Mouse (Mus musculus) spleen, postnatal 14 days (tissue): ENCODE measurements at regions not wholly inside any gene's neighbourhood (a gene's known extent, or its start where the extent isn't known, plus 50 kb on each side); places are given as distances from the start of the nearest gene placed in this dataset.
"Not testable (repeated sequence)": the region's sequence is repeated elsewhere in the genome, so short reads cannot be mapped to it uniquely, and the experiment has no call there.

ENCODE experiments used
- DNase-seq, 2 experiments: peaks; one replicate each; pipeline ENCODE4 v3.0.0; 2021 to 2022; ENCODE audit warnings: low spot score in 2 of 2

GRCm38 (mm10) chr2:10658317-10658716 is 288.0 kb downstream of the Sfmbt2 start:
- no peak for DNase-seq

GRCm38 (mm10) chr2:10667915-10668314 is 297.6 kb downstream of the Sfmbt2 start:
- DNase-seq, result not testable (repeated sequence)

GRCm38 (mm10) chr2:10670423-10671298 is 300.4 kb downstream of the Sfmbt2 start:
- no peak for DNase-seq

GRCm38 (mm10) chr2:10671299-10671632 is 301.0 kb downstream of the Sfmbt2 start:
- DNase-seq, result no peak

- DNase-seq, result no peak
Observed at GRCm38 (mm10) chr2:10672196-10672595, 301.9 kb downstream of the Sfmbt2 start.

GRCm38 (mm10) chr2:10674738-10675349 is 304.5 kb downstream of the Sfmbt2 start:
- no peak for DNase-seq

- no peak for DNase-seq
Observed at GRCm38 (mm10) chr2:10701459-10701858, 331.1 kb downstream of the Sfmbt2 start.

GRCm38 (mm10) chr2:10718366-10718765 is 348.1 kb downstream of the Sfmbt2 start:
- no peak for DNase-seq

GRCm38 (mm10) chr2:10734337-10734736 is 364.0 kb downstream of the Sfmbt2 start:
- DNase-seq, result not testable (repeated sequence)

- no peak for DNase-seq
Observed at GRCm38 (mm10) chr2:10736696-10737457, 366.6 kb downstream of the Sfmbt2 start.

GRCm38 (mm10) chr2:10737458-10737775 is 367.1 kb downstream of the Sfmbt2 start:
- no peak for DNase-seq

- no peak for DNase-seq
Observed at GRCm38 (mm10) chr2:10745127-10745526, 374.8 kb downstream of the Sfmbt2 start.

GRCm38 (mm10) chr2:10755375-10755774 is 385.1 kb downstream of the Sfmbt2 start:
- DNase-seq, result no peak

GRCm38 (mm10) chr2:10757202-10757840 is 387.0 kb downstream of the Sfmbt2 start:
- DNase-seq, result no peak

- no peak for DNase-seq
Observed at GRCm38 (mm10) chr2:10757886-10758285, 387.6 kb downstream of the Sfmbt2 start.

GRCm38 (mm10) chr2:10762236-10762635 is 391.9 kb downstream of the Sfmbt2 start:
- DNase-seq, result no peak

- DNase-seq, result no peak
Observed at GRCm38 (mm10) chr2:10783071-10783470, 388.8 kb upstream of the Prkcq start.

GRCm38 (mm10) chr2:10783594-10783993 is 388.3 kb upstream of the Prkcq start:
- no peak for DNase-seq

- no peak for DNase-seq
Observed at GRCm38 (mm10) chr2:10784266-10784665, 387.6 kb upstream of the Prkcq start.

- DNase-seq, result no peak
Observed at GRCm38 (mm10) chr2:10785156-10785555, 386.8 kb upstream of the Prkcq start.

- no peak for DNase-seq
Observed at GRCm38 (mm10) chr2:10788509-10788908, 383.4 kb upstream of the Prkcq start.

GRCm38 (mm10) chr2:10791233-10791632 is 380.7 kb upstream of the Prkcq start:
- no peak for DNase-seq
